Mouse (Mus musculus) kidney, postnatal 4 days (tissue): ENCODE data around the gene Suz12.

Source experiments
- DNase-seq, 2 experiments: peaks; one replicate each; pipeline ENCODE4 v3.0.0; 2021; ENCODE audit warnings: mixed read lengths in 2 of 2

Gene Suz12

GRCm38 (mm10) chr11:80077784-80078545 lies 85.1 kb downstream of the Suz12 start:
- DNase-seq, result no peak

- DNase-seq, result no peak
These were observed 85.9 kb downstream of the Suz12 start for GRCm38 (mm10) chr11:80078831-80079230.

DNA sequence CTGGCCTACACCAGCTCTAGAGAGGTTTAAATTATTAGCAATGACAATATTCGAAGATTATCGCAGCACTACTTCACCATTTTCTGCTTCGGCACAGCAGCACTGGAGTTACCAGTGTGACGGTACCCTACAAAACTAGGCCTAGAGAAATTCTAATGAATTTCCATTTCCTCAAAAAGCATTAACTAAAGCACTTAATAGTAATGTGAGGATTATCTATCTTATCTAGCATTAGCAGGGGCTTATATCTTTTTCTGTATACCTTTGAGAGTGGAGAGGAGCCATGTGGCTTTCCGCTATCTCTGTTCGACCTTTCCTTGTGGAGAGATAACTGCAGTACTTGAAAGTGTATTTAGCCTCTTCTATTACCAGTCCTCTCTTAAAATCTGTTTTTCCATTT lies 86.8 kb downstream of the Suz12 start:
- no peak for DNase-seq

DNA sequence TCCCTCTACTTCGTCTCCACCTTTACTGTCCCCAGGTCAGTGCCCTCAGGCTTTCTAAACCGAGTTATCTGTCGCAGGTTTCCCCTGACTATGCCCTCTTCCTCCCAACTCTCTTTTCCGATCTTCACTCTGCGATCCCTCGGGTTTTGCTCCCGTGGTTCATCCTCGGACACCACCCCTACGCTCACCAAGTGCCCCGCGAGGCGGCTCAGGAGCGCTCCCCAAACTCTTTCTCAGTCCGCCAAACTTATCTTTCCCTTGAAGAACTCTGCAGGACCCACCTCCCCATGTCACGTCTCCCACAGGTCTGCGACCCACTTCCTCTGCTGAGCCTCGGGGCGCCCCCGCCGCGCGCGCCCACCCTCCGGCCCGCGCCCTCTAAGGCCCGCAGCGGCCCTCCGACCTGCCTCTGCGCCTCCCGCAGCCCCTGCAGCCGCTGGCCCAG lies 87.5 kb downstream of the Suz12 start:
- no peak for DNase-seq

- DNase-seq, result peak; percentile 97 to 99
These were observed 88.2 kb downstream of the Suz12 start, which contains the start of gene Crlf3 for GRCm38 (mm10) chr11:80080826-80081728. Crlf3 (minus strand) TSS chr11:80080991.

GRCm38 (mm10) chr11:80081786-80082319 lies 88.9 kb downstream of the Suz12 start:
- DNase-seq, result no peak
